Mouse (Mus musculus) forebrain, embryonic 10.5 days (tissue): ENCODE measurements around the gene Bach2. TPM values are rescaled to one million over a fixed set of nuclear protein-coding genes. Genes with fewer than 3 reads are reported as not detected.
A peak's percentile ranks its signal among the peaks of the same experiment; 100 is the strongest.

Source experiments
- DNase-seq: peaks from one replicate; pipeline ENCODE4 v3.0.0-alpha.2; 2017; ENCODE audit warnings: low spot score; ENCODE audit errors: extremely low spot score
- H3K27ac ChIP-seq: fragments of 300-500 bp; sonication (generic); 2 replicates; pipeline ENCODE4 v1.5.1; 2016; ENCODE audit warnings: mild to moderate bottlenecking
- H3K27me3 ChIP-seq: fragments of 300-500 bp; sonication (generic); 2 replicates; pipeline ENCODE4 v1.6.1; 2016; ENCODE audit warnings: mild to moderate bottlenecking; ENCODE audit not compliant: poor library complexity, severe bottlenecking
- H3K36me3 ChIP-seq: fragments of 300-500 bp; sonication (generic); replicated peaks from 2 replicates; pipeline ENCODE4 v1.6.1; 2016; ENCODE audit warnings: mild to moderate bottlenecking, moderate library complexity
- H3K4me1 ChIP-seq: fragments of 300-500 bp; sonication (generic); 2 replicates; pipeline ENCODE4 v1.6.1; 2016
- H3K4me3 ChIP-seq: fragments of 300-500 bp; sonication (generic); 2 replicates; pipeline ENCODE4 v1.5.1; 2016; ENCODE audit warnings: mild to moderate bottlenecking, moderate library complexity
- H3K9me3 ChIP-seq: fragments of 300-500 bp; sonication (generic); 2 replicates; pipeline ENCODE4 v1.6.1; 2016; ENCODE audit warnings: mild to moderate bottlenecking, moderate library complexity
- WGBS: fragments of 180-500 bp; shearing (Covaris S2); methylation state at CpG from one replicate; pipeline ENCODE4 v1.1.7; 2016; 5-methylcytosine and 5-hydroxymethylcytosine counted together
- polyA plus RNA-seq: library from polyadenylated mRNA; unstranded; fragments of >200 nt; fragmentation: Nextera tagmentation; extraction: Ambion mirVana; gene quantifications from 2 replicates; pipeline ENCODE4 v1.2.1, GENCODE M21; 2016

The Bach2 gene
- polyA plus RNA-seq, 1 experiment from 2014 or later, result 7.1 TPM

GRCm38 (mm10) chr4:32246801-32247200 is 8.2 kb downstream of the Bach2 start:
- H3K4me1 ChIP-seq, result peaks cover 88% of the 10 kb centered on the region
- no peak for DNase-seq
- WGBS, result 23% methylated on average over 7 of the region's 7 CpGs
- no peaks in the 10 kb centered on the region for H3K9me3 ChIP-seq
- peaks cover 11% of the 10 kb centered on the region for H3K36me3 ChIP-seq
- H3K27ac ChIP-seq, result no peak overlapping the region
- peaks cover 30% of the 10 kb centered on the region for H3K27me3 ChIP-seq
- H3K4me3 ChIP-seq, result no peak overlapping the region

GRCm38 (mm10) chr4:32247463-32248113 is 9.0 kb downstream of the Bach2 start:
- H3K4me1 ChIP-seq, result peaks cover 88% of the 10 kb centered on the region
- WGBS, result 75% methylated on average over 11 of the region's 11 CpGs

GRCm38 (mm10) chr4:32248236-32248635 is 9.6 kb downstream of the Bach2 start:
- peaks cover 83% of the 10 kb centered on the region for H3K4me1 ChIP-seq
- 24% methylated on average over 6 of the region's 6 CpGs for WGBS
- peak; percentile 76 for DNase-seq
- H3K27me3 ChIP-seq, result peaks cover 16% of the 10 kb centered on the region
- no peak overlapping the region for H3K4me3 ChIP-seq
- H3K36me3 ChIP-seq, result peaks cover 11% of the 10 kb centered on the region
- H3K27ac ChIP-seq, result peak overlapping the region; percentile 56
- no peaks in the 10 kb centered on the region for H3K9me3 ChIP-seq

More at GRCm38 (mm10) chr4:32247463-32248113, 9.0 kb downstream of the Bach2 start:
- H3K27ac ChIP-seq, result no peak overlapping the region
- H3K9me3 ChIP-seq, result no peaks in the 10 kb centered on the region
- H3K27me3 ChIP-seq, result peaks cover 22% of the 10 kb centered on the region
- no peak for DNase-seq
- peaks cover 11% of the 10 kb centered on the region for H3K36me3 ChIP-seq
- H3K4me3 ChIP-seq, result no peak overlapping the region

GRCm38 (mm10) chr4:32248990-32249393 is 10.4 kb downstream of the Bach2 start:
- no peak overlapping the region for H3K4me3 ChIP-seq
- H3K36me3 ChIP-seq, result peaks cover 11% of the 10 kb centered on the region
- H3K9me3 ChIP-seq, result no peaks in the 10 kb centered on the region
- peaks cover 12% of the 10 kb centered on the region for H3K27me3 ChIP-seq
- peaks cover 75% of the 10 kb centered on the region for H3K4me1 ChIP-seq
- peak overlapping the region; percentile 56 for H3K27ac ChIP-seq
- no peak for DNase-seq
- WGBS, result 70% methylated on average over 9 of the region's 9 CpGs

- H3K27me3 ChIP-seq, result peaks cover 8% of the 10 kb centered on the region
- H3K36me3 ChIP-seq, result peaks cover 6% of the 10 kb centered on the region
- H3K9me3 ChIP-seq, result no peaks in the 10 kb centered on the region
- H3K4me3 ChIP-seq, result peak overlapping the region; percentile 35
- WGBS, result 66% methylated on average over 15 of the region's 15 CpGs
- H3K27ac ChIP-seq, result peak overlapping the region; percentile 88
- peaks cover 67% of the 10 kb centered on the region for H3K4me1 ChIP-seq
- no peak for DNase-seq
Measured at GRCm38 (mm10) chr4:32249748-32250332, 11.2 kb downstream of the Bach2 start.

GRCm38 (mm10) chr4:32250333-32251004 is 11.9 kb downstream of the Bach2 start:
- peaks cover 4% of the 10 kb centered on the region; the same call in 1 of the 2 replicates for H3K27me3 ChIP-seq
- H3K9me3 ChIP-seq, result no peaks in the 10 kb centered on the region
- H3K27ac ChIP-seq, result peak overlapping the region; percentile 88
- H3K36me3 ChIP-seq, result no peaks in the 10 kb centered on the region
- H3K4me1 ChIP-seq, result peaks cover 67% of the 10 kb centered on the region
- 7% methylated on average over 16 of the region's 16 CpGs for WGBS
- DNase-seq, result no peak
- peak overlapping the region; percentile 35 for H3K4me3 ChIP-seq

GRCm38 (mm10) chr4:32251005-32251365 is 12.4 kb downstream of the Bach2 start:
- WGBS, result 3% methylated on average over 8 of the region's 8 CpGs
- H3K36me3 ChIP-seq, result no peaks in the 10 kb centered on the region
- H3K4me1 ChIP-seq, result peaks cover 67% of the 10 kb centered on the region
- peak overlapping the region; percentile 35 for H3K4me3 ChIP-seq
- peak; percentile 61 for DNase-seq
- no peaks in the 10 kb centered on the region for H3K27me3 ChIP-seq
- no peaks in the 10 kb centered on the region for H3K9me3 ChIP-seq
- peak overlapping the region; percentile 88 for H3K27ac ChIP-seq

- Histone ChIP-seq H3K36me3 (no peaks in the 10 kb centered on the region), H3K9me3 (no peaks in the 10 kb centered on the region), H3K4me1 (peaks cover 56% of the 10 kb centered on the region), H3K4me3 (peak overlapping the region; percentile 35; the same call in 1 of the 2 replicates), H3K27ac (peak overlapping the region; percentile 88), H3K27me3 (no peaks in the 10 kb centered on the region)
- 41% methylated on average over 15 of the region's 15 CpGs for WGBS
- no peak for DNase-seq
Measured at GRCm38 (mm10) chr4:32251946-32252672, 13.5 kb downstream of the Bach2 start.

GRCm38 (mm10) chr4:32257686-32258085 is 19.1 kb downstream of the Bach2 start:
- no peaks in the 10 kb centered on the region for H3K36me3 ChIP-seq
- no peaks in the 10 kb centered on the region for H3K27me3 ChIP-seq
- WGBS, result 80% methylated on average over 12 of the region's 12 CpGs
- no peak overlapping the region for H3K27ac ChIP-seq
- peaks cover under 1% of the 10 kb centered on the region for H3K4me1 ChIP-seq
- no peak for DNase-seq
- no peak overlapping the region for H3K4me3 ChIP-seq
- H3K9me3 ChIP-seq, result no peaks in the 10 kb centered on the region

GRCm38 (mm10) chr4:32258093-32258492 is 19.5 kb downstream of the Bach2 start:
- H3K4me3 ChIP-seq, result no peak overlapping the region
- no peak overlapping the region for H3K27ac ChIP-seq
- WGBS, result 93% methylated on average over 13 of the region's 13 CpGs
- H3K27me3 ChIP-seq, result no peaks in the 10 kb centered on the region
- DNase-seq, result no peak
- peaks cover under 1% of the 10 kb centered on the region for H3K4me1 ChIP-seq
- no peaks in the 10 kb centered on the region for H3K9me3 ChIP-seq
- H3K36me3 ChIP-seq, result no peaks in the 10 kb centered on the region

- WGBS, result 90% methylated on average over 7 of the region's 7 CpGs
- DNase-seq, result no peak
- Histone ChIP-seq H3K27me3 (no peaks in the 10 kb centered on the region), H3K4me3 (no peak overlapping the region), H3K9me3 (no peaks in the 10 kb centered on the region), H3K4me1 (peaks cover 6% of the 10 kb centered on the region), H3K27ac (no peak overlapping the region), H3K36me3 (no peaks in the 10 kb centered on the region)
Measured at GRCm38 (mm10) chr4:32258596-32258995, 20.0 kb downstream of the Bach2 start.

GRCm38 (mm10) chr4:32260909-32261308 is 22.3 kb downstream of the Bach2 start:
- H3K4me1 ChIP-seq, result peaks cover 28% of the 10 kb centered on the region
- no peaks in the 10 kb centered on the region for H3K9me3 ChIP-seq
- DNase-seq, result no peak
- H3K36me3 ChIP-seq, result no peaks in the 10 kb centered on the region
- WGBS, result 82% methylated on average over 4 of the region's 4 CpGs
- no peaks in the 10 kb centered on the region for H3K27me3 ChIP-seq
- no peak overlapping the region for H3K27ac ChIP-seq
- H3K4me3 ChIP-seq, result no peak overlapping the region
